8 mouse cellular contexts compared by ENCODE assay signal in genomic region chr2:170508821-170509220, GRCm38 (mm10). TPM values are rescaled to one million over a fixed set of nuclear protein-coding genes. Genes with fewer than 3 reads are reported as not detected.
DNase-seq lines count a peak whose midpoint lies in the region; ATAC-seq and TF ChIP-seq lines count a peak whose summit lies in the region.

No protein-coding gene starts in this region.

- TF ChIP-seq CTCF in cortical plate, adult 2 months (IDR thresholded peaks at IDR 0.05; ENCODE audit: extremely low read depth, insufficient read depth, low read length) = peak; percentile 88

- H3K4me1 ChIP-seq in cortical plate, adult 2 months (ENCODE audit: control insufficient read depth, insufficient read depth, low read length) = peaks cover 2% of the 10 kb centered on the region; the same call in 1 of the 2 replicates

- peak; percentile 27 for ATAC-seq in activated CD4-positive, CD25-positive, alpha-beta regulatory T cell, adult 4 months
- peak; percentile 60 for ATAC-seq in megakaryocyte, adult 5-6 weeks (ENCODE audit: poor library complexity, severe bottlenecking)

- H3K4me3 ChIP-seq in cortical plate, adult 2 months (ENCODE audit: insufficient read depth, low read length) = peak overlapping the region; percentile 10

- no peak for TF ChIP-seq POLR2A in cortical plate, adult 2 months (IDR thresholded peaks at IDR 0.05; ENCODE audit: extremely low read depth, insufficient read depth, low read length)

- DNase-seq in gastrocnemius, postnatal 10 days = peak; percentile 92
- peak; percentile 90 for DNase-seq in induced T-regulatory cell, adult 2 months (ENCODE audit: low read depth)
- peak; percentile 81 to 85 for DNase-seq in left cerebral cortex, adult 8-10 months (ENCODE audit: low spot score in 2 of 2)
- peak; percentile 91 for DNase-seq in right cerebral cortex, adult 18-20 months
- DNase-seq in urinary bladder, adult 2 months (ENCODE audit: low spot score) = peak; percentile 75

- H3K27ac ChIP-seq in cortical plate, adult 2 months (ENCODE audit: insufficient read depth, low read length) = no peak overlapping the region

RNA-seq across cellular contexts. Expression of gene Cyp24a1, which starts 11.9 kb away (rescaled TPM):
- polyA plus RNA-seq in activated CD4-positive, CD25-positive, alpha-beta regulatory T cell, adult 4 months (2017; shearing (Covaris generic)) = under 1 TPM in 1 of 2 experiments, not detected in 1; 0.19 TPM
- polyA plus RNA-seq in cortical plate, adult 2 months (2012; rRNA removed) = 0.08 and 0.15 TPM in 2 replicates
- not detected for total RNA-seq in gastrocnemius, postnatal 10 days (2021)
- total RNA-seq in left cerebral cortex, adult 8-10 months (2022) = not detected
- not detected in 2 replicates for total RNA-seq in megakaryocyte, adult 5-6 weeks (2015)
- total RNA-seq in megakaryocyte, adult 5-6 weeks (2017) = not detected in 2 replicates
- not detected in 2 replicates for polyA plus RNA-seq in urinary bladder, adult 2 months (2012; rRNA removed)

RNA-seq across cellular contexts. Expression of gene Pfdn4, which starts 12.6 kb away (rescaled TPM):
- polyA plus RNA-seq in activated CD4-positive, CD25-positive, alpha-beta regulatory T cell, adult 4 months (2017; shearing (Covaris generic)) = 10 to 100 TPM; 52.3 to 58.8 TPM
- polyA plus RNA-seq in cortical plate, adult 2 months (2012; rRNA removed) = 29.4 and 33.2 TPM in 2 replicates
- total RNA-seq in gastrocnemius, postnatal 10 days (2021) = 10 to 100 TPM; 21.9 to 25.9 TPM
- total RNA-seq in left cerebral cortex, adult 8-10 months (2022) = 10 to 100 TPM; 21.4 to 32.9 (median 29.2) TPM
- 44.2 and 51.0 TPM in 2 replicates for total RNA-seq in megakaryocyte, adult 5-6 weeks (2015)
- 67.5 and 93.4 TPM in 2 replicates for total RNA-seq in megakaryocyte, adult 5-6 weeks (2017)
- polyA plus RNA-seq in urinary bladder, adult 2 months (2012; rRNA removed) = 24.3 and 31.9 TPM in 2 replicates
